Mouse (Mus musculus) CH12.LX (cell line): ENCODE measurements at regions not wholly inside any gene's neighbourhood (a gene's known extent, or its start where the extent isn't known, plus 50 kb on each side); places are given as distances from the start of the nearest gene placed in this dataset.

Experiments used
- CTCF ChIP-seq, 2 experiments: IDR thresholded peaks in 1 of 2; conservative IDR thresholded peaks in 1 of 2; 2 replicates each; pipeline ENCODE4 v1.5.1; 2011 to 2012; ENCODE audit warnings: low read depth in 2 of 2, low read length in 2 of 2, improper control_type of control experiment in 1 of 2, inconsistent platforms in 1 of 2, mild to moderate bottlenecking in 1 of 2, moderate library complexity in 1 of 2
- E2F4 ChIP-seq: IDR thresholded peaks from 2 replicates; pipeline ENCODE4 v1.6.1; 2011; ENCODE audit warnings: low read depth, low read length, improper control_type of control experiment; ENCODE audit not compliant: insufficient replicate concordance
- ETS1 ChIP-seq: conservative IDR thresholded peaks from 2 replicates; pipeline ENCODE4 v1.6.1; 2012; ENCODE audit warnings: low read depth, mild to moderate bottlenecking, inconsistent platforms, low read length, improper control_type of control experiment, moderate library complexity
- GABPA ChIP-seq: IDR thresholded peaks from 2 replicates; pipeline ENCODE4 v1.6.1; 2012; ENCODE audit warnings: low read depth, low read length, improper control_type of control experiment, inconsistent platforms; ENCODE audit not compliant: insufficient replicate concordance
- HCFC1 ChIP-seq: IDR thresholded peaks from 2 replicates; pipeline ENCODE4 v1.6.1; 2012; ENCODE audit warnings: low read depth, mild to moderate bottlenecking, inconsistent platforms, low read length, improper control_type of control experiment
- NELFE ChIP-seq: IDR thresholded peaks from 2 replicates; pipeline ENCODE4 v1.6.1; 2011; ENCODE audit warnings: low read depth, low read length, improper control_type of control experiment
- PAX5 ChIP-seq: IDR thresholded peaks from 2 replicates; pipeline ENCODE4 v1.6.1; 2012; ENCODE audit warnings: low read length, inconsistent platforms, mixed read lengths
- POLR2A ChIP-seq: IDR thresholded peaks from 2 replicates; pipeline ENCODE4 v1.6.1; 2011; ENCODE audit warnings: low read depth, mild to moderate bottlenecking, improper control_type of control experiment, low read length
- SMC3 ChIP-seq: IDR thresholded peaks from 2 replicates; pipeline ENCODE4 v1.6.1; 2011; ENCODE audit warnings: low read depth, low read length, improper control_type of control experiment
- USF1 ChIP-seq: IDR thresholded peaks from 2 replicates; pipeline ENCODE4 v1.6.1; 2014; ENCODE audit warnings: low read depth, mild to moderate bottlenecking, inconsistent platforms, low read length, improper control_type of control experiment
- ZNF384 ChIP-seq: IDR thresholded peaks from 2 replicates; pipeline ENCODE4 v1.6.1; 2012; ENCODE audit warnings: low read depth, low read length, improper control_type of control experiment, inconsistent platforms

GRCm38 (mm10) chr1:47446021-47446420 lies 553.4 kb upstream of the Slc39a10 start:
- TF ChIP-seq CTCF (conservative IDR thresholded peaks at IDR 0.05 in 1 of 2, IDR thresholded peaks at IDR 0.05 in 1 of 2; ENCODE audit: low read depth in 2 of 2, low read length in 2 of 2) (no peak), SMC3 (no peak), HCFC1 (no peak), PAX5 (no peak), USF1 (no peak), ZNF384 (no peak), POLR2A (no peak), E2F4 (no peak), GABPA (no peak), ETS1 (no peak), NELFE (no peak)
